Comparison of ENCODE assay signal across 10 mouse cellular contexts in the genomic region with DNA sequence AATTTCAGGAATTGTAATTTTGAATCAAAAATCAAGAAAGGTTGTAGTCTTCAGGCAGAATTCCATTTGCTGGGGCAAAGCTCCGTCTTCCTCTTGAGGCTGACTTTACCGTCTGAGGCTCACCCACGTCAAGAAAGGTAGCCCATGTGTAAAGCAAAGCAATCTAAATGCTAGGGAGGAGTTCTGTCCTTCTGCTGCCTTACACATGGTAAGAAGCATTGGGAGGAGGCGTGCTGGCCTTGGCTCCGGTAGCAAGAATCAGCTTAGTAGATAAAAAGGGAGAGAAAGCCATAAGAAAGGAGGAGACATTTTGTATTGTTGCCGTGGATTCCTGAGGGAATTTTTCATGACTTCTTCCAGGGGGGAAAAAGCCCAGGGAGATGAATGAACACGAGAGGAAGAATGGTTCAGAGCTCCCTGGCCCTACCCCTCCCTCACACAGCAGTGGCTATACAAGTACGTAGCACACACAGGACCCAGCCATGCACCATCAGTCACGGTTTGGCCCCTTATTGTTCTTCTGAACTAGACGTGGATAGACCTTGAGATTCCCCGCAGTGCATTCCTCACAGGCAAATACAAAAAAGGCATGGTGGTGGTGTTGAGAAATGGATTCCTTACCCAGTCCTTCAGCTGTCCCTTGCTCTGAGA. TPM values are rescaled to one million over a fixed set of nuclear protein-coding genes. Genes with fewer than 3 reads are reported as not detected.
DNase-seq lines count a peak whose midpoint lies in the region; ATAC-seq and TF ChIP-seq lines count a peak whose summit lies in the region.
"Had no signal": no experiment of that assay in that cellular context is flagged by ENCODE, and none has a peak within 500 bp of the region (broad histone marks: within the 10 kb centered on the region; RNA-seq: fewer than 3 reads in every experiment).

No protein-coding gene starts in this region.

- 77% methylated on average over 11 of the region's 11 CpGs for WGBS in kidney, postnatal 0 days
- WGBS in neural tube, embryonic 11.5 days = 37% methylated on average over 11 of the region's 11 CpGs
- WGBS in forebrain, embryonic 11.5 days = 51% methylated on average over 11 of the region's 11 CpGs

- intact Hi-C loops in gastrocnemius, adult 2 months (cut with DNase I) = no loop called here
- intact Hi-C loops in gastrocnemius, postnatal 36 days (cut with DNase I) = no loop called here

- no peak overlapping the region for H3K4me3 ChIP-seq in gastrocnemius, adult 2 months
- no peak overlapping the region for H3K4me3 ChIP-seq in kidney, postnatal 0 days (replicated peaks; ENCODE audit: low read depth, low read length)
- H3K4me3 ChIP-seq in brown adipose tissue, adult 24 weeks (ENCODE audit: insufficient read depth, low read depth, low read length) = no peak overlapping the region
- no peak overlapping the region for H3K4me3 ChIP-seq in neural tube, embryonic 11.5 days (ENCODE audit: low read depth, low read length)
- no peak overlapping the region for H3K4me3 ChIP-seq in forebrain, embryonic 11.5 days (ENCODE audit: low read depth, low read length)

- no peak for TF ChIP-seq CTCF in gastrocnemius, adult 2 months (IDR thresholded peaks at IDR 0.05)
- no peak for TF ChIP-seq CTCF in kidney, postnatal 0 days (IDR thresholded peaks at IDR 0.05; ENCODE audit: low read depth)

- H3K9ac ChIP-seq in kidney, postnatal 0 days (ENCODE audit: low read depth, low read length) = no peak overlapping the region
- H3K9ac ChIP-seq in neural tube, embryonic 11.5 days (ENCODE audit: low read length) = no peak overlapping the region
- H3K9ac ChIP-seq in forebrain, embryonic 11.5 days (ENCODE audit: low read length) = no peak overlapping the region

- H3K36me3 ChIP-seq in kidney, postnatal 0 days (ENCODE audit: insufficient read depth, low read length) = no peaks in the 10 kb centered on the region
- no peaks in the 10 kb centered on the region for H3K36me3 ChIP-seq in neural tube, embryonic 11.5 days (ENCODE audit: control insufficient read depth, insufficient read depth, low read length)
- H3K36me3 ChIP-seq in forebrain, embryonic 11.5 days (ENCODE audit: control insufficient read depth, insufficient read depth, low read length) = no peaks in the 10 kb centered on the region

- H3K27me3 ChIP-seq in kidney, postnatal 0 days (ENCODE audit: insufficient read depth, low read length) = no peaks in the 10 kb centered on the region
- no peaks in the 10 kb centered on the region for H3K27me3 ChIP-seq in neural tube, embryonic 11.5 days (ENCODE audit: control insufficient read depth, insufficient read depth, low read length)
- no peaks in the 10 kb centered on the region for H3K27me3 ChIP-seq in forebrain, embryonic 11.5 days (ENCODE audit: control insufficient read depth, insufficient read depth, low read length)

- H3K4me1 ChIP-seq in kidney, postnatal 0 days (replicated peaks; ENCODE audit: insufficient read depth, low read length) = no peaks in the 10 kb centered on the region; the same call in 1 of the 2 replicates
- no peaks in the 10 kb centered on the region for H3K4me1 ChIP-seq in brown adipose tissue, adult 24 weeks (ENCODE audit: control insufficient read depth, insufficient read depth, insufficient read length, low read length)
- H3K4me1 ChIP-seq in neural tube, embryonic 11.5 days (ENCODE audit: control insufficient read depth, insufficient read depth, low read length) = no peaks in the 10 kb centered on the region; the same call in 1 of the 2 replicates
- H3K4me1 ChIP-seq in forebrain, embryonic 11.5 days (replicated peaks; ENCODE audit: control insufficient read depth, insufficient read depth, low read length) = no peaks in the 10 kb centered on the region

- H3K9me3 ChIP-seq in kidney, postnatal 0 days (replicated peaks; ENCODE audit: low read length) = no peaks in the 10 kb centered on the region
- H3K9me3 ChIP-seq in neural tube, embryonic 11.5 days (ENCODE audit: control insufficient read depth, low read length) = no peaks in the 10 kb centered on the region
- no peaks in the 10 kb centered on the region; the same call in 1 of the 2 replicates for H3K9me3 ChIP-seq in forebrain, embryonic 11.5 days (ENCODE audit: control insufficient read depth, low read length)

- H3K27ac ChIP-seq in gastrocnemius, adult 2 months = peak overlapping the region; percentile 55; the same call in 1 of the 2 replicates
- peak overlapping the region; percentile 83 for H3K27ac ChIP-seq in kidney, postnatal 0 days
- H3K27ac ChIP-seq in brown adipose tissue, adult 24 weeks (replicated peaks; ENCODE audit: low read depth, low read length) = 0 out of 2 replicates have a peak overlapping the region, but pooled peaks have one; percentile 20
- 0 out of 2 replicates have a peak overlapping the region, but pooled peaks have one; percentile 20 for H3K27ac ChIP-seq in neural tube, embryonic 11.5 days (ENCODE audit: low read depth, low read length)
- H3K27ac ChIP-seq in forebrain, embryonic 11.5 days (ENCODE audit: low read depth, low read length) = no peak overlapping the region

- no peak overlapping the region for H3K4me2 ChIP-seq in kidney, postnatal 0 days (ENCODE audit: low read length)
- H3K4me2 ChIP-seq in neural tube, embryonic 11.5 days (ENCODE audit: low read depth) = no peak overlapping the region
- H3K4me2 ChIP-seq in forebrain, embryonic 11.5 days (ENCODE audit: low read depth, low read length, severe bottlenecking) = no peak overlapping the region

- no peak for ATAC-seq in kidney, postnatal 0 days (replicated peaks; ENCODE audit: low FRiP score, low read depth)
- peak; percentile 92 for ATAC-seq in neural tube, embryonic 11.5 days (ENCODE audit: insufficient read depth, low FRiP score, low TSS enrichment)
- ATAC-seq in forebrain, embryonic 11.5 days (replicated peaks; ENCODE audit: low FRiP score) = no peak

- no peak for DNase-seq in gastrocnemius, adult 2 months
- no peak for DNase-seq in gastrocnemius, postnatal 36 days
- DNase-seq in kidney, postnatal 0 days (ENCODE audit: low spot score) = no peak
- no peak for DNase-seq in kidney, postnatal 25 days
- peak; percentile 54 for DNase-seq in neural tube, embryonic 11.5 days (ENCODE audit: low spot score)
- no peak for DNase-seq in T-cell, adult 2 months (ENCODE audit: low spot score)
- DNase-seq in forebrain, embryonic 11.5 days (ENCODE audit: low spot score) = no peak
- DNase-seq: cerebellum, postnatal 14 days; thymus, postnatal 4 days had no signal

RNA-seq across cellular contexts. Expression of a gene that starts 16.4 kb away (rescaled TPM):
- 1 to 10 TPM; 1.0 to 1.8 TPM for total RNA-seq in gastrocnemius, adult 2 months (2021)
- 1 to 10 TPM; 2.1 to 2.5 TPM for total RNA-seq in gastrocnemius, postnatal 36 days (2021)
- 50.3 and 54.2 TPM in 2 replicates for polyA plus RNA-seq in kidney, postnatal 0 days (2015; fragmentation: Nextera tagmentation; extraction: Ambion mirVana)
- polyA plus RNA-seq in brown adipose tissue, adult 24 weeks (2012; ENCODE audit: insufficient read depth, insufficient read length, missing spikeins) = 2.4 and 4.0 TPM in 2 replicates
- polyA plus RNA-seq in neural tube, embryonic 11.5 days (2014; fragmentation: Nextera tagmentation; extraction: Ambion mirVana) = 8.3 and 12.9 TPM in 2 replicates
- 15.3 and 17.6 TPM in 2 replicates for polyA plus RNA-seq in forebrain, embryonic 11.5 days (2014; fragmentation: Nextera tagmentation; extraction: Ambion mirVana)
